8 mouse cellular contexts compared by ENCODE assay signal in genomic region chr7:101107968-101108652, GRCm38 (mm10). TPM values are rescaled to one million over a fixed set of nuclear protein-coding genes. Genes with fewer than 3 reads are reported as not detected.
A peak's percentile ranks its signal among the peaks of the same experiment; 100 is the strongest.
DNase-seq lines count a peak whose midpoint lies in the region; ATAC-seq lines count a peak whose summit lies in the region.

No protein-coding gene starts in this region.

- peak overlapping the region; percentile 97 for H3K9ac ChIP-seq in hindbrain, embryonic 16.5 days (ENCODE audit: low read depth, low read length)

- under 1% methylated on average over 52 of the region's 75 CpGs for WGBS in hindbrain, embryonic 16.5 days
- under 1% methylated on average over 60 of the region's 75 CpGs for WGBS in macrophage (ENCODE audit: missing documents)

- H3K36me3 ChIP-seq in hindbrain, embryonic 16.5 days (ENCODE audit: control insufficient read depth, insufficient read depth, low read length), result peaks cover 4% of the 10 kb centered on the region; the same call in 1 of the 2 replicates
- no peaks in the 10 kb centered on the region for H3K36me3 ChIP-seq in macrophage (ENCODE audit: inconsistent target)

- DNase-seq in T-cell, adult 2 months (ENCODE audit: low spot score), result peak; percentile 96
- peak; percentile 97 to 98 for DNase-seq in cerebellum, postnatal 36 days
- peak; percentile 97 to 98 for DNase-seq in frontal cortex, postnatal 36 days (ENCODE audit: low spot score in 2 of 2)
- peak; percentile 97 for DNase-seq in left cerebral cortex, adult 18-20 months (ENCODE audit: low spot score in 2 of 2)
- peak; percentile 98 for DNase-seq in right cerebral cortex, adult 18-20 months
- DNase-seq in urinary bladder, postnatal 10 days (ENCODE audit: low spot score), result peak; percentile 82

- ATAC-seq in hindbrain, embryonic 16.5 days, result peak; percentile 96

- peaks cover 13% of the 10 kb centered on the region for H3K4me1 ChIP-seq in hindbrain, embryonic 16.5 days (ENCODE audit: control insufficient read depth, insufficient read depth, low read depth, low read length)

- H3K4me2 ChIP-seq in hindbrain, embryonic 16.5 days (ENCODE audit: low read length), result peak overlapping the region; percentile 60

- peaks cover 21% of the 10 kb centered on the region; the same call in 1 of the 2 replicates for H3K79me2 ChIP-seq in macrophage (ENCODE audit: inconsistent target)

- peak overlapping the region; percentile 96 for H3K4me3 ChIP-seq in hindbrain, embryonic 16.5 days (ENCODE audit: low read length)
- peak overlapping the region; percentile 17; the same call in 1 of the 2 replicates for H3K4me3 ChIP-seq in macrophage (ENCODE audit: inconsistent target)

- no peaks in the 10 kb centered on the region for H3K27me3 ChIP-seq in hindbrain, embryonic 16.5 days (replicated peaks; ENCODE audit: control insufficient read depth, insufficient read depth, low read length)

- no peaks in the 10 kb centered on the region for H3K9me3 ChIP-seq in hindbrain, embryonic 16.5 days (ENCODE audit: control insufficient read depth, low read length)

- H3K27ac ChIP-seq in hindbrain, embryonic 16.5 days (ENCODE audit: low read depth, low read length), result peak overlapping the region; percentile 99
- peak overlapping the region; percentile 38 for H3K27ac ChIP-seq in macrophage

RNA-seq across cellular contexts. Expression of gene Fchsd2, which starts 15.4 kb away (rescaled TPM):
- 36.5 and 41.1 TPM in 2 replicates for polyA plus RNA-seq in hindbrain, embryonic 16.5 days (2015; fragmentation: Nextera tagmentation; extraction: Ambion mirVana)
- 10 to 100 TPM; 38.2 to 40.2 TPM for total RNA-seq in left cerebral cortex, adult 18-20 months (2021)
- 1,000 to 10,000 TPM in 11 of 26 experiments, 100 to 1,000 TPM in 15; 302 to 5,659 (median 714) TPM for total RNA-seq in macrophage (2018; cell fraction: chromatin; rRNA removed)
- total RNA-seq in macrophage (2018; cell fraction: cytosol; rRNA removed), result 100 to 1,000 TPM in 4 of 26 experiments, 10 to 100 TPM in 22; 37.3 to 238 (median 64.3) TPM
- total RNA-seq in macrophage (2018; cell fraction: nucleus; rRNA removed), result 1,000 to 10,000 TPM in 7 of 26 experiments, 100 to 1,000 TPM in 19; 113 to 3,470 (median 457) TPM
- polyA plus RNA-seq in macrophage (2018), result 39.2 to 50.7 TPM (median 43.9 TPM) in 3 replicates

Comparison
In these comparisons a context has a peak if more than half of its experiments do, and no peak if none do; other contexts are left out.
1. Peak in every context shown above with its lines: DNase-seq, ATAC-seq, H3K4me3 ChIP-seq and H3K27ac ChIP-seq.